Mouse (Mus musculus): ENCODE results near the gene Swt1. TPM values are rescaled to one million over a fixed set of nuclear protein-coding genes. Genes with fewer than 3 reads are reported as not detected.
A peak's percentile ranks its signal among the peaks of the same experiment; 100 is the strongest.

Swt1 gene
- total and polyA plus RNA-seq, 2 experiments from 2014 or later = 6.7 to 11.7 TPM

DNA sequence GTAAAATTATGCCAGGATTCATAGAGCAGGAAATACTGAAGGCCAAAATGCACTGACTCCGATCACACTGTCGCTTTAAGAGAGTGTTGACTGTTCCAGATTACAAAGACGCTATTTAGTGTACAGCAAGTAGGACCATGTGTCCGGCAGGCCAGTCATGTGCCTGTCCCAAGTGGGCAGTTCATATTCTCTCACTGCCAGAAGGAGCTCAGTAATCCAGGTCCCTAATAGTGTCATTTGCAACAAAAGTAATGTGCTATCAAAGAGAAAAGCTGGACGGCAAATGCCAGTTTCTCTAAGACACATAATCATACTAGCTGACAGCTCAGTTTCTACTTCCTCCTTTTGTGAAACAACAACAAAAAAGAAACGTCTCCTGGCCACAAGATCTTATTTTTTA lies 85.3 kb downstream of the Swt1 start:
- 16% methylated on average over 6 of the region's 6 CpGs for WGBS
- H3K9ac ChIP-seq (replicated peaks; ENCODE audit: low read length) = no peak overlapping the region
- no peaks in the 10 kb centered on the region for H3K27me3 ChIP-seq (ENCODE audit: insufficient read depth, low read length)
- no peaks in the 10 kb centered on the region for H3K9me3 ChIP-seq (ENCODE audit: low read length)
- no peak for ATAC-seq
- H3K36me3 ChIP-seq (ENCODE audit: insufficient read depth, low read length) = no peaks in the 10 kb centered on the region
- no peak overlapping the region for H3K27ac ChIP-seq
- TF ChIP-seq CTCF (IDR thresholded peaks at IDR 0.05; ENCODE audit: low read depth) = no peak
- H3K4me2 ChIP-seq (ENCODE audit: low read depth, low read length) = peak overlapping the region; percentile 69
- DNase-seq (ENCODE audit: low spot score) = peak; percentile 44
- H3K4me1 ChIP-seq (ENCODE audit: insufficient read depth, low read length) = peaks cover 12% of the 10 kb centered on the region
- H3K4me3 ChIP-seq (ENCODE audit: low read length) = no peak overlapping the region

- H3K36me3 ChIP-seq (ENCODE audit: insufficient read depth, low read length) = no peaks in the 10 kb centered on the region
- no peaks in the 10 kb centered on the region for H3K9me3 ChIP-seq (ENCODE audit: low read length)
- H3K27me3 ChIP-seq (ENCODE audit: insufficient read depth, low read length) = no peaks in the 10 kb centered on the region
- no peak overlapping the region for H3K4me3 ChIP-seq (ENCODE audit: low read length)
- no peak overlapping the region; the same call in 1 of the 2 replicates for H3K4me2 ChIP-seq (ENCODE audit: low read depth, low read length)
- 68% methylated on average over 3 of the region's 3 CpGs for WGBS
- no peak overlapping the region for H3K9ac ChIP-seq (replicated peaks; ENCODE audit: low read length)
- DNase-seq (ENCODE audit: low spot score) (no peak), ATAC-seq (no peak)
- H3K27ac ChIP-seq = no peak overlapping the region
- TF ChIP-seq CTCF (IDR thresholded peaks at IDR 0.05; ENCODE audit: low read depth) = no peak
- H3K4me1 ChIP-seq (ENCODE audit: insufficient read depth, low read length) = peaks cover 12% of the 10 kb centered on the region
Observed at GRCm38 (mm10) chr1:151342311-151342710, 85.9 kb downstream of the Swt1 start.

GRCm38 (mm10) chr1:151341321-151342044 lies 86.8 kb downstream of the Swt1 start:
- H3K4me1 ChIP-seq (ENCODE audit: insufficient read depth, low read length) = peaks cover 7% of the 10 kb centered on the region
- no peak overlapping the region for H3K4me3 ChIP-seq (ENCODE audit: low read length)
- DNase-seq (ENCODE audit: low spot score) (no peak), ATAC-seq (no peak)
- no peaks in the 10 kb centered on the region for H3K9me3 ChIP-seq (ENCODE audit: low read length)
- H3K36me3 ChIP-seq (ENCODE audit: insufficient read depth, low read length) = no peaks in the 10 kb centered on the region
- TF ChIP-seq CTCF (IDR thresholded peaks at IDR 0.05; ENCODE audit: low read depth) = no peak
- H3K27me3 ChIP-seq (ENCODE audit: insufficient read depth, low read length) = no peaks in the 10 kb centered on the region
- no peak overlapping the region for H3K9ac ChIP-seq (replicated peaks; ENCODE audit: low read length)
- H3K4me2 ChIP-seq (ENCODE audit: low read depth, low read length) = no peak overlapping the region
- no peak overlapping the region for H3K27ac ChIP-seq
- 74% methylated on average over 8 of the region's 8 CpGs for WGBS

DNA sequence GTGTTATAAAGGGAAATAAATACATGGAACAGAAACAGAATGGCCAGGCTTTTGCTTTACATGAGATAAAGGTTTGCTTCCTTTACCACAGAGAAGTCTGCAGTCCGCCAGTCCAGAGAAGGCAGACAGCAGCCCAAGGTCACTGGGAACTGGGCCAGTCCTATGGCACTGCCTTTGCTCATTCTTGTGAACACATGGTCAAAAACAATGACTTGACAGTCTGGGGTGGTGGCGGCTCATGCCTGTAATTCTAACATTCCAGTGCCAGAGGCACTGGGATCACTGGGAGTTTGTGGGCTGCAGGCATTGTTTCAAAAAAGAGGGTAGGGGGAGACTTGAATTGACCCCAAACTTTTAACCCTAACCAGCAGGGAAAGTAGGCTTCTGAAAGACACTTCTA lies 89.3 kb downstream of the Swt1 start:
- Histone ChIP-seq H3K9ac (replicated peaks; ENCODE audit: low read length) (no peak overlapping the region), H3K4me2 (ENCODE audit: low read depth, low read length) (no peak overlapping the region), H3K27ac (no peak overlapping the region), H3K36me3 (ENCODE audit: insufficient read depth, low read length) (no peaks in the 10 kb centered on the region), H3K4me1 (ENCODE audit: insufficient read depth, low read length) (peaks cover 7% of the 10 kb centered on the region; the same call in 1 of the 2 replicates), H3K9me3 (ENCODE audit: low read length) (no peaks in the 10 kb centered on the region), H3K27me3 (ENCODE audit: insufficient read depth, low read length) (no peaks in the 10 kb centered on the region), H3K4me3 (ENCODE audit: low read length) (no peak overlapping the region)
- TF ChIP-seq CTCF (IDR thresholded peaks at IDR 0.05; ENCODE audit: low read depth) = no peak
- WGBS = 28% methylated on average over 2 of the region's 2 CpGs
- DNase-seq (ENCODE audit: low spot score) (peak; percentile 32), ATAC-seq (no peak)

- ATAC-seq (no peak), DNase-seq (ENCODE audit: low spot score) (peak; percentile 8)
- H3K27ac ChIP-seq = no peak overlapping the region
- no peak overlapping the region for H3K4me3 ChIP-seq (ENCODE audit: low read length)
- no peaks in the 10 kb centered on the region for H3K36me3 ChIP-seq (ENCODE audit: insufficient read depth, low read length)
- no peaks in the 10 kb centered on the region for H3K27me3 ChIP-seq (ENCODE audit: insufficient read depth, low read length)
- H3K9me3 ChIP-seq (ENCODE audit: low read length) = no peaks in the 10 kb centered on the region
- peaks cover 4% of the 10 kb centered on the region; the same call in 1 of the 2 replicates for H3K4me1 ChIP-seq (ENCODE audit: insufficient read depth, low read length)
- no peak overlapping the region for H3K9ac ChIP-seq (replicated peaks; ENCODE audit: low read length)
- TF ChIP-seq CTCF (IDR thresholded peaks at IDR 0.05; ENCODE audit: low read depth) = no peak
- no peak overlapping the region for H3K4me2 ChIP-seq (ENCODE audit: low read depth, low read length)
Observed at GRCm38 (mm10) chr1:151338234-151338633, 90.0 kb downstream of the Swt1 start.

DNA sequence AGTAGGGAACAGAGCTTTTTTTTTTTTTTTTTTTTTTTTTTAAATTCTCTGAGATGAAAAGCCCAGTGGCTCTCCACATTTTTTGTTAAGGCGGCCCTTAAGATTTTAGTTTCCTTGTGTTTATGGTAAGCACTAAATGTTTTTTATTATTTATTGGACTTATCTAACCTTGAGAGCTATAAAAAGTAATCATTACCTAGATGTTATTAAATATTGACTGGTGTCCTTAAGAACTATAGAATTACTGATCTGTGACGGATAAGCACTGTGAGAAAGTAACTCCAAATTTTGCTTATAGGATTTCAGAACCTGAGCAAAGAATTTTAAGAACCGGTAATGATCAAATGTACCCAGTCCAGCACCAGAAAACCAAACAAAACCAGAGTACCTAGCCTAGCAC lies 95.4 kb downstream of the Swt1 start:
- H3K9ac ChIP-seq (replicated peaks; ENCODE audit: low read length) = no peak overlapping the region
- no peak for TF ChIP-seq CTCF (IDR thresholded peaks at IDR 0.05; ENCODE audit: low read depth)
- no peaks in the 10 kb centered on the region for H3K27me3 ChIP-seq (ENCODE audit: insufficient read depth, low read length)
- H3K9me3 ChIP-seq (ENCODE audit: low read length) = no peaks in the 10 kb centered on the region
- 96% methylated on average over 3 of the region's 3 CpGs for WGBS
- DNase-seq (ENCODE audit: low spot score) (no peak), ATAC-seq (no peak)
- no peaks in the 10 kb centered on the region for H3K4me1 ChIP-seq (ENCODE audit: insufficient read depth, low read length)
- no peaks in the 10 kb centered on the region for H3K36me3 ChIP-seq (ENCODE audit: insufficient read depth, low read length)
- no peak overlapping the region for H3K4me2 ChIP-seq (ENCODE audit: low read depth, low read length)
- no peak overlapping the region for H3K27ac ChIP-seq
- H3K4me3 ChIP-seq (ENCODE audit: low read length) = no peak overlapping the region

GRCm38 (mm10) chr1:151329601-151330000 lies 98.7 kb downstream of the Swt1 start:
- H3K9ac ChIP-seq (replicated peaks; ENCODE audit: low read length) = no peak overlapping the region
- H3K4me3 ChIP-seq (ENCODE audit: low read length) = no peak overlapping the region
- H3K9me3 ChIP-seq (ENCODE audit: low read length) = no peaks in the 10 kb centered on the region
- H3K4me1 ChIP-seq (ENCODE audit: insufficient read depth, low read length) = no peaks in the 10 kb centered on the region
- 83% methylated on average over 7 of the region's 7 CpGs for whole genome bisulfite sequencing
- no peak for ATAC-seq
- H3K4me2 ChIP-seq (ENCODE audit: low read depth, low read length) = no peak overlapping the region
- H3K27me3 ChIP-seq (ENCODE audit: insufficient read depth, low read length) = no peaks in the 10 kb centered on the region
- no peak for DNase-seq (ENCODE audit: low spot score)
- no peak overlapping the region for H3K27ac ChIP-seq
- no peak for TF ChIP-seq CTCF (IDR thresholded peaks at IDR 0.05; ENCODE audit: low read depth)
- no peaks in the 10 kb centered on the region for H3K36me3 ChIP-seq (ENCODE audit: insufficient read depth, low read length)
